7 mouse cellular contexts compared by ENCODE assay signal in genomic region chr5:124353011-124353725, GRCm38 (mm10). TPM values are rescaled to one million over a fixed set of nuclear protein-coding genes. Genes with fewer than 3 reads are reported as not detected.
DNase-seq lines count a peak whose midpoint lies in the region; ATAC-seq and TF ChIP-seq lines count a peak whose summit lies in the region.

No protein-coding gene starts in this region.

- H3K4me1 ChIP-seq in cerebellum, adult 2 months (ENCODE audit: control insufficient read depth, insufficient read depth, low read length) = peaks cover 20% of the 10 kb centered on the region
- peaks cover 25% of the 10 kb centered on the region for H3K4me1 ChIP-seq in kidney, embryonic 16.5 days (ENCODE audit: insufficient read depth, low read length)
- H3K4me1 ChIP-seq in midbrain, embryonic 14.5 days (ENCODE audit: control insufficient read depth, insufficient read depth, low read length) = peaks cover 21% of the 10 kb centered on the region

- no peaks in the 10 kb centered on the region for H3K27me3 ChIP-seq in cerebellum, adult 2 months (ENCODE audit: control insufficient read depth, insufficient read depth, low read length)
- no peaks in the 10 kb centered on the region for H3K27me3 ChIP-seq in kidney, embryonic 16.5 days (ENCODE audit: insufficient read depth, low read length)
- no peaks in the 10 kb centered on the region for H3K27me3 ChIP-seq in midbrain, embryonic 14.5 days (ENCODE audit: control insufficient read depth, insufficient read depth, low read length)

- no peak for TF ChIP-seq CTCF in cerebellum, adult 2 months (IDR thresholded peaks at IDR 0.05; ENCODE audit: borderline replicate concordance, insufficient read depth, low read depth, low read length)

- ATAC-seq in granulocyte monocyte progenitor cell, adult 5-6 weeks (replicated peaks; ENCODE audit: poor library complexity, severe bottlenecking) = peak; percentile 12
- no peak for ATAC-seq in kidney, embryonic 16.5 days (ENCODE audit: low FRiP score, low TSS enrichment)
- no peak for ATAC-seq in midbrain, embryonic 14.5 days (ENCODE audit: low FRiP score, low TSS enrichment)

- peak overlapping the region; percentile 100 for H3K9ac ChIP-seq in kidney, embryonic 16.5 days (replicated peaks; ENCODE audit: low read length)
- peak overlapping the region; percentile 97 for H3K9ac ChIP-seq in midbrain, embryonic 14.5 days (replicated peaks; ENCODE audit: low read length)

- peaks cover 15% of the 10 kb centered on the region for H3K36me3 ChIP-seq in kidney, embryonic 16.5 days (ENCODE audit: insufficient read depth, low read length)
- H3K36me3 ChIP-seq in midbrain, embryonic 14.5 days (ENCODE audit: control insufficient read depth, insufficient read depth, low read length) = peaks cover 18% of the 10 kb centered on the region

- H3K27ac ChIP-seq in cerebellum, adult 2 months (ENCODE audit: insufficient read depth, low read length) = peak overlapping the region; percentile 96
- peak overlapping the region; percentile 98 for H3K27ac ChIP-seq in kidney, embryonic 16.5 days (ENCODE audit: low read length)
- H3K27ac ChIP-seq in midbrain, embryonic 14.5 days (replicated peaks; ENCODE audit: low read depth, low read length) = peak overlapping the region; percentile 97

- WGBS in cerebellum, adult 2 months = under 1% methylated on average over 32 of the region's 32 CpGs
- WGBS in kidney, embryonic 16.5 days = under 1% methylated on average over 32 of the region's 32 CpGs
- under 1% methylated on average over 32 of the region's 32 CpGs for WGBS in midbrain, embryonic 14.5 days

- no peaks in the 10 kb centered on the region for H3K9me3 ChIP-seq in kidney, embryonic 16.5 days (ENCODE audit: low read length)
- no peaks in the 10 kb centered on the region for H3K9me3 ChIP-seq in midbrain, embryonic 14.5 days (ENCODE audit: control insufficient read depth, low read length)

- TF ChIP-seq POLR2A in cerebellum, adult 2 months (IDR thresholded peaks at IDR 0.05; ENCODE audit: borderline replicate concordance, insufficient read depth, low read length) = no peak

- H3K4me3 ChIP-seq in cerebellum, adult 2 months (replicated peaks; ENCODE audit: insufficient read depth, low read depth, low read length) = peak overlapping the region; percentile 73
- H3K4me3 ChIP-seq in kidney, embryonic 16.5 days (ENCODE audit: low read length) = peak overlapping the region; percentile 71
- H3K4me3 ChIP-seq in midbrain, embryonic 14.5 days (replicated peaks; ENCODE audit: low read depth, low read length) = peak overlapping the region; percentile 90

- DNase-seq in thymus, postnatal 0 days (ENCODE audit: low spot score) = peak; percentile 22
- DNase-seq in thymus, postnatal 36 days = no peak
- DNase-seq in cerebellum, adult 2 months = peak; percentile 63 to 68
- peak; percentile 65 for DNase-seq in midbrain, embryonic 14.5 days
- peak; percentile 57 for DNase-seq in thymus, postnatal 14 days

- peak overlapping the region; percentile 98 for H3K4me2 ChIP-seq in kidney, embryonic 16.5 days (replicated peaks; ENCODE audit: low read depth, low read length)
- peak overlapping the region; percentile 87 for H3K4me2 ChIP-seq in midbrain, embryonic 14.5 days (ENCODE audit: low read length)

RNA-seq across cellular contexts. Expression of gene Cdk2ap1, which starts 9.7 kb away (rescaled TPM):
- polyA plus RNA-seq in thymus, postnatal 0 days (2015; fragmentation: Nextera tagmentation; extraction: Ambion mirVana) = 86.3 and 118 TPM in 2 replicates
- polyA plus RNA-seq in cerebellum, adult 2 months (2012; rRNA removed) = 267 and 279 TPM in 2 replicates
- total RNA-seq in granulocyte monocyte progenitor cell, adult 5-6 weeks (2014; fragmentation: Nextera tagmentation) = 268 and 302 TPM in 2 replicates
- total RNA-seq in granulocyte monocyte progenitor cell, adult 5-6 weeks (2017) = 157 and 185 TPM in 2 replicates
- polyA plus RNA-seq in kidney, embryonic 16.5 days (2015; fragmentation: Nextera tagmentation; extraction: Ambion mirVana) = 28.4 and 29.9 TPM in 2 replicates
- polyA plus RNA-seq in midbrain, embryonic 14.5 days (2014; fragmentation: Nextera tagmentation; extraction: Ambion mirVana) = 72.3 and 76.7 TPM in 2 replicates

RNA-seq across cellular contexts. Expression of gene 2810006K23Rik, which starts 25.3 kb away (rescaled TPM):
- polyA plus RNA-seq in thymus, postnatal 0 days (2015; fragmentation: Nextera tagmentation; extraction: Ambion mirVana) = 11.0 and 11.9 TPM in 2 replicates
- polyA plus RNA-seq in cerebellum, adult 2 months (2012; rRNA removed) = 10.5 and 12.0 TPM in 2 replicates
- 11.3 and 15.5 TPM in 2 replicates for total RNA-seq in granulocyte monocyte progenitor cell, adult 5-6 weeks (2014; fragmentation: Nextera tagmentation)
- total RNA-seq in granulocyte monocyte progenitor cell, adult 5-6 weeks (2017) = 16.8 and 21.7 TPM in 2 replicates
- polyA plus RNA-seq in kidney, embryonic 16.5 days (2015; fragmentation: Nextera tagmentation; extraction: Ambion mirVana) = 18.5 and 20.4 TPM in 2 replicates
- polyA plus RNA-seq in midbrain, embryonic 14.5 days (2014; fragmentation: Nextera tagmentation; extraction: Ambion mirVana) = 9.1 and 10.6 TPM in 2 replicates

RNA-seq across cellular contexts. Expression of gene Mphosph9, which starts 25.4 kb away (rescaled TPM):
- polyA plus RNA-seq in thymus, postnatal 0 days (2015; fragmentation: Nextera tagmentation; extraction: Ambion mirVana) = 16.7 and 21.2 TPM in 2 replicates
- 27.2 and 32.6 TPM in 2 replicates for polyA plus RNA-seq in cerebellum, adult 2 months (2012; rRNA removed)
- 15.9 and 20.8 TPM in 2 replicates for total RNA-seq in granulocyte monocyte progenitor cell, adult 5-6 weeks (2014; fragmentation: Nextera tagmentation)
- 20.0 and 20.4 TPM in 2 replicates for total RNA-seq in granulocyte monocyte progenitor cell, adult 5-6 weeks (2017)
- 10.8 and 13.8 TPM in 2 replicates for polyA plus RNA-seq in kidney, embryonic 16.5 days (2015; fragmentation: Nextera tagmentation; extraction: Ambion mirVana)
- 11.7 and 16.8 TPM in 2 replicates for polyA plus RNA-seq in midbrain, embryonic 14.5 days (2014; fragmentation: Nextera tagmentation; extraction: Ambion mirVana)

Comparison
In these comparisons a context has a peak if more than half of its experiments do, and no peak if none do; other contexts are left out.
1. DNase-seq: peak in thymus, postnatal 0 days (single experiment), cerebellum, adult 2 months (2 of 2), midbrain, embryonic 14.5 days (single experiment) and thymus, postnatal 14 days (single experiment); none in thymus, postnatal 36 days (0 of 2).
2. Peak in every context shown above with its lines, with median percentiles within 50 percentile points of each other: H3K27ac ChIP-seq and H3K4me3 ChIP-seq.